Mouse (Mus musculus) heart, adult 9 months (tissue): ENCODE measurements around the gene Mybpc2.

Experiments used
- DNase-seq, 2 experiments: peaks; one replicate each; pipeline ENCODE4 v3.0.0; 2022; ENCODE audit warnings: low spot score in 2 of 2

Gene Mybpc2

GRCm38 (mm10) chr7:44525126-44525832 lies 823 bp upstream of the Mybpc2 start:
- DNase-seq = peak; percentile 83 to 88

GRCm38 (mm10) chr7:44523056-44523455 lies 1.4 kb downstream of the Mybpc2 start:
- DNase-seq = no peak

- peak in 1 of 2 experiments; percentile 24 for DNase-seq
Measured at GRCm38 (mm10) chr7:44521710-44522109, 2.7 kb downstream of the Mybpc2 start.

GRCm38 (mm10) chr7:44520990-44521389 lies 3.5 kb downstream of the Mybpc2 start:
- DNase-seq = no peak

DNA sequence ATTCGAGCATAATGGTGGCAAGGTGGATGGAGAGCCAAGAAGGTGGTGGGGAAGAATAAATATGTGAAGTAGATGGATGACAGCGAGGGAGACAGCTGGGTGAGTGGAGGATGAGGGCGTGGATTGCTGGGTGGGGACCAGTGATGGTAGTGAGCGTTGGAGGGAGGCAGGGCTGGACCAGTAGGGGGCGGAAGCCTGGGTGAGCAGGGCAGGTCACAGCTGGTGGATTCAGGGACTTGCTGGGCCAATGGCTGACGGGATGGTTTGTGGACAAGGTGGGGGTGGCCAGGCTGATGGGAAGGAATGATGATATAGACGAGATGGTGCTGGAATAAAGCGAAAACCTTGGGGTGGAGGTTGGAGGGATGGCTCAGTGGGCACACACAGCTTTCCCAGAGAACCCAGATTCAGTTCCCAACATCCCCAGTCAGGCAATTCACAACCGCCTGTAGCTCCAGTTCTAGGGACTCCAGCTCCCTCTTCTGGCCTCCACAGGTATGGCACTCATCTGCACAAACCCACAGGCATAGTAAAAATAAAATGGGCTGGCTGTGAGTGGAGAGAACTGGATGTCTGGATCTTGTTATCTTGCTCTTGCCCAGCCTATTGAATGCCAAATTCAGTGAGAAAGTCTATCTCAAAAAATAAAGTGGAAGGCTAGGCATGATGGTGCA lies 5.1 kb downstream of the Mybpc2 start:
- DNase-seq = no peak

GRCm38 (mm10) chr7:44507491-44507890 lies 17.0 kb downstream of the Mybpc2 start:
- DNase-seq = no peak

- peak in 1 of 2 experiments; percentile 24 for DNase-seq
Measured at GRCm38 (mm10) chr7:44501563-44502115, 22.8 kb downstream of the Mybpc2 start.

DNA sequence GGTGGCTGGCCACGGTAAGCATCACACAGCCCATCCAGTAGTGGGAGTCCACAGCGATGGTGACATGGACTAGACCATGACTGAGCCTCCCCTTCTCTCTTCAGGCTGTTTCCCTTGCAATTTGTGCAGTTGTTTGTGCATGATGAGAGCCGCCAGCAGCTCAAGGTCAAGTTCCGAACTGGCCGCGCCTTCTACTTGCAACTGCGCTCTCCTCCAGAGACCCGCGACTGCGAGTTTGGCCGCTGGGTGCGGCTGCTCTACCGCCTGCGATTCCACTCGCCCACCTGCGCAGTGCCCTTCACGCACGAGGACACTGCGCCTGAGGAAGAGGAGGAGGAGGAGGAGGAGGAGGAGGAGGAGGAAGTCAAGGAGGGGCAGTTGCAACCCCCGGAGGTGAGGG lies 24.4 kb downstream of the Mybpc2 start:
- no peak for DNase-seq

DNA sequence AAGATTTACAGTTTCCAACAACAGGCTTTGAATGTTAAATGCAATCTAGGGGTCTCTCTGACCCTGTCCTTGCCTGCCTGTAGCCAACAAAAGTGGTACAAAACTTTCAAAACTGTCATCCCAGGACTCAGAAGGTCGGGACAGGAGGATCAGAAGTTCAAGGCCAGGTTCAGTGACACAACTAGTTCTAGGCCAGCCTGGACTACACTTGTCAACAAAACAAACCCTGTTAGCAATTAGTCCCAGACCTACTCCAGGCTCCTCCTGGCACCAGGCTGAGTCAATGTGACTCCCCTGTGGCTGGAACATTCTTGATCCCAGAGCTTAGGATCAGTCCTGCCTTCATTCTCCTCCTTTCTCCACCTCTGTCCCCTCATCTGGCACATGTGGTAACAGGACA lies 25.5 kb downstream of the Mybpc2 start:
- no peak for DNase-seq

- DNase-seq = no peak
Measured at GRCm38 (mm10) chr7:44497361-44498055, 26.9 kb downstream of the Mybpc2 start.

GRCm38 (mm10) chr7:44496771-44497109 lies 27.7 kb downstream of the Mybpc2 start:
- no peak for DNase-seq

DNA sequence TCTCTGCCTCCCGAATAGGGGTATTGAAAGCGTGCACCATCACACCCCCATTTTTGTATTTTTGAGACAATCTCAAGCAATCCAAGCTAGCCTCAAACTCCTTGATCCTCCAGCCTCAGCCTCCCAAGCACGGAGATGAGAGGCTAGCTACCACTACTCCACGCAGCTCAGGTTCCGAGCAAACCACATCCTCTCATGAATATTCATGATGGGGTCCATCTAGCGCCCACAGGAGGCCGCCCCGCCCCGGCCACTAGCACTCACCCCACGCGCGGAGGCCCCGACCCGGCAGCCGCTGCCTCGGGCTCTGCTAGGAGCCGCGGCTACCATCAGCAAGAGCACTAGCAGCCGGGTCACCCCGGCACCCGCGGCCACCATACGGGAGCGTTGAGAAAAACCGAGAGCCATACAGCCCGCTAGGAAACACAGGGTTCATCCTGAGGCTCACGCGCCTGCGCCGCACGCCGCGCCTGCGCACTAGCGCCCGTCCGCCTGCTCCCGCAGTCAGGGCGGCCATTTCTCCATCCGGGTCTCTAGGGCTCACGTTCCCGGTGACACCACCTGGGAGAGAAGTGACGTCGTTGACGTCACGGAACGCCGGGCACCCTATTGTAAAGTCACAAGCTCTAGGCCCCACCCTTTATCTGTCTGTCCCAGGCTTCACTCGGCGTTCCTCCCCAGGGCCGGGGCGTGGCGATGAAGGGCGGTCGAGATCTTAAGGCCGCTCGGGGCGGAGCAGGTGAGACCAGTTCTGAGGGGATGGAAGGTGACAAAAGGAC lies 28.3 kb downstream of the Mybpc2 start, which contains the start of the genes Emc10 and Fam71e1:
Gene Emc10, minus strand, starts transcription at position 538 of the 779 bp plus-strand sequence.
Gene Fam71e1, plus strand, starts transcription at position 590 of the 779 bp plus-strand sequence.
- DNase-seq = peak; percentile 97 to 98

DNA sequence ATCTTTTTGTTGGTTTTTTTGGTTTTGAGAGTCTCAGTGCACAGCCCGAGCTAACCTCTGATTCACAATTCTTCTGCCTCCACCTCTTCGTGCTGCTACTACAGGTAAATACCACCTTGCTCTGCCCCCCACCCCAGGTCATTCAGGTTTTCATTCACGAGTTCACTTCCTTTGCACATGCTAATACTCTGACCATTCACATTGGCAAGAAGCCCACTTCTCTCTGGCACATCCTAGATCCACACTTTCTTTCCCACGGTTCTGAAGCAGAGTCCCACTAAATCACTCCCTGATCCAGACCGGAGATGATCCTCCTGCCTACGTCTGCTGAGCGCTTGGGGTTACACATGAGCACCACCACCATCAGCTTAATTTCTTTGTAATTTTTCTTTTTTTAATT lies 29.4 kb downstream of the Mybpc2 start:
- no peak for DNase-seq

GRCm38 (mm10) chr7:44494681-44495080 lies 29.8 kb downstream of the Mybpc2 start:
- DNase-seq = no peak

DNA sequence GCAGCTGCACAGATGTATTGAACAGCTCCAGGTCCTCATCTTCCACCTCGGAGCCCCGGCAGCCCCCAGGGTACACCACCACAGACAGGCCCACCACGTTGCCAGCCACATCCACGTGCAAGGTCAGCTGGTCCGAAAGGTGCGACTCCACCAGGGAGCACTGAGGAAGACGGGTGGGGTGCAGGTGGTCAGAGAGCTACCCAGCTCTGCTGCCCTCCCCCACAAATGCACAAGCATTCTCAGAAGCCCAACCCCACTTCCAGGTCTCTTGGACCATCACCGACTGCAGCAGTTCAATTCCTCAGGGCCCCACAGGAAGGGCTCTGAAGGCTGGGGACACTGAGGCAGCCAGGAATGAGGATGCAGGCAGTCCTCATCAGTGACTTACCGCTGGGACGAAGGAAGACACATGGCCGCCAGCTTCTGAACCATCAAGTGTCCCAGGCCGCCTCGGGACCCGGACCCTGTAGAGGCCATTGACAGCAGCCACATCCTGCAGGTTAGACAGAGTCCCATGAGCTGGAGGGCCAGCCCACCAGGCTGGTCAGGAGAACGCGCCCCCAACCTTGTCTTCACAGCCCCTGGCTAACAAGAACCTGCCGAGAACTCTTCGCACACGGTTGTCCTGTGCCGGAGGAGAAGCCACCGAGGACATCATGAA lies 32.2 kb downstream of the Mybpc2 start:
- DNase-seq = no peak

DNA sequence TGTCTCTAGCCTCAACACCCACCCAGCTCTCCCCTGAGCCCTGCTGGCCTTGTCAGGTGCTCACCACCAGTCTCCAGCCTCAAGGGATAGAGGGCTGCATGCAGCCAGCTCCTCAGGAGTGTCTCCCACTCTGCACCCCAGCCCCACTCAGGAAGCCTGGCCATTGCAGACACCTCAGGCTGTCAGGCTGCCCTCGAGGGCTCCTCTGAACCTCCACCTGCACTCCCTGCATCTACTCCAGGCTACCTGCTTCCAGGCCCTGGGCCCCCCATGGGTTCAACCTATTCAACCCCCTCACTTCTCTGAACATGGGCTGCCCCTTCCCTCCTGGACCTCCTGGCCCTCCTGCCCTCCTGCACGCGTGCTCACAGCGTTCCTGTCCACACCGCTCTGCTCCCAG lies 33.1 kb downstream of the Mybpc2 start:
- no peak for DNase-seq

DNA sequence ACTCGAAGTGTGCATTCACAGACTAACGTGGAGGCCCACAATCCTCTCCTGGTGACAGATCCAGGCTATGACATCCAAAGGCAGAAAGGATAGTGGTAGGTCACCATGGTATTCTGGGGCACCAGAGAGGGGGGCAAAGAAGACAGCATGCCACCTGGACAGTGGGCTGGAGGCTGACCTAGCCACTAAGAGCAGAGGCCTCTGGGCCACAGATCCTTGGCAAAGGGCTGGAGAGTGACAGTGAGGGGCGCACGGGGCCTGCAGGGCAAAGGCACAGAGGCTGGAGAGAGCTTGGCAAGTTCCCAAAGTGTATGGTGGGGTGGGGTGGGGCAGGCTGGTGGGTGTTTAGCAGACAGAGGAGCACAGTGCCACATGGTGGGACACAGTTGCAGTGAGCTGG lies 34.2 kb downstream of the Mybpc2 start:
- no peak for DNase-seq

DNA sequence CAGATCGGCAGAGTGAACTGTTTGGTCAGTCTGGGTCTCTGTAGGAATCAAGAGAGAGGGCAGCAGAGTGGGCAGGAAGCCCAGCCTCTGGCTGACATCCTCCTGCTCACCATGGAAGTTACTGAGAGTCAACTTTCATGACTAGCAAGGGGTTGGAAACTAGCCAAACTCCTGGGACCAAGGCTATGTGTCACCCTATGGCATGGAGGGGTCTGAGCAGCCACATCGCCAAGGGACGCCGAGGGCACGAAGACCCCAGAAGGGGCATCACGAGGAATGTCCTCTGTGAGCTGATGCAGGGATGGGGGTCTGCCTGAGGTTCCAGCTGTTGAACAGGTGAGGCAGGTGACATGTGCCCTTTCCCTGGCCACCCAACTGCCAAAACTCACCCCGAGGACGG lies 35.9 kb downstream of the Mybpc2 start:
- DNase-seq = no peak

DNA sequence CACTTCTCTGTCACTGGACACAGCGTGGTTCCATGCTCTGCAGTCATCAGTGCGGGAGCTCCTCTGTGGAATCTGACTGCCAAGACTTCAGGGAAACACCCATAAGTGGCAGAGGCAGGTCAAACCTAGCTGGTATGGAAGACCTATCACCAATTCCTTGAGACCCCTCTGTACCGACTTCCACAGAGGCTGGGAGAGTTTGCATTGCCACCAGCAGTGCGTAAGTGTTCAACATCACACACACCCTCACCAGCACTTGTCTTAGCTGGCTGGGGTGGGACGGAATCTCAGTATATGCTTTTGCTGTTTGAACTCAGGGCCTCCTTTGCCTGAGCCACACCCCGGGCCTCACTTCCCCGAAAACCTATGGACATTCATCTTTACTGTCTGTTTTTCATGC lies 36.5 kb downstream of the Mybpc2 start:
- DNase-seq = no peak

GRCm38 (mm10) chr7:44486927-44487575 lies 37.4 kb downstream of the Mybpc2 start:
- DNase-seq = no peak
